Mouse (Mus musculus) liver, postnatal 0 days (tissue): ENCODE measurements around the gene Mib2.

Experiments
- CTCF ChIP-seq: sonication (generic); IDR thresholded peaks from 2 replicates; pipeline ENCODE4 v1.5.1; 2016; ENCODE audit warnings: antibody characterized with exemption, low read depth
- EP300 ChIP-seq: IDR thresholded peaks from 2 replicates; pipeline ENCODE4 v1.6.1; 2016; ENCODE audit warnings: antibody characterized with exemption, low read depth, mild to moderate bottlenecking

GRCm38 (mm10) chr4:155705592-155705929 is 36.6 kb upstream of the Mib2 start:
- TF ChIP-seq EP300: no peak
- no peak for TF ChIP-seq CTCF
